Mouse (Mus musculus) kidney, adult 11 months (tissue): Measurements from ENCODE around the gene Got2.

ENCODE experiments used
- DNase-seq: peaks from one replicate; pipeline ENCODE4 v3.0.0; 2022

The Got2 gene

GRCm38 (mm10) chr8:95888285-95889136 is at the start of gene Got2:
Gene Got2, minus strand, starts transcription at chr8:95888547.
- peak; percentile 88 for DNase-seq

GRCm38 (mm10) chr8:95932841-95933240 is 44.5 kb upstream of the Got2 start:
- no peak for DNase-seq

- no peak for DNase-seq
These were observed 41.5 kb upstream of the Got2 start for GRCm38 (mm10) chr8:95929821-95930220.

GRCm38 (mm10) chr8:95916106-95916505 is 27.8 kb upstream of the Got2 start:
- DNase-seq = peak; percentile 28

GRCm38 (mm10) chr8:95914905-95915643 is 26.7 kb upstream of the Got2 start:
- DNase-seq = peak; percentile 51

GRCm38 (mm10) chr8:95911240-95911639 is 22.9 kb upstream of the Got2 start:
- no peak for DNase-seq

GRCm38 (mm10) chr8:95907885-95908284 is 19.5 kb upstream of the Got2 start:
- DNase-seq = no peak

GRCm38 (mm10) chr8:95906738-95907137 is 18.4 kb upstream of the Got2 start:
- no peak for DNase-seq

- no peak for DNase-seq
These were observed 13.5 kb upstream of the Got2 start for GRCm38 (mm10) chr8:95901864-95902263.

GRCm38 (mm10) chr8:95893701-95894100 is 5.4 kb upstream of the Got2 start:
- no peak for DNase-seq

GRCm38 (mm10) chr8:95887578-95888284 is 616 bp downstream of the Got2 start:
- DNase-seq = peak; percentile 91

GRCm38 (mm10) chr8:95886647-95887577 is 1.4 kb downstream of the Got2 start:
- DNase-seq = peak; percentile 50

GRCm38 (mm10) chr8:95885966-95886365 is 2.4 kb downstream of the Got2 start:
- peak; percentile 30 for DNase-seq

- no peak for DNase-seq
These were observed 3.0 kb downstream of the Got2 start for GRCm38 (mm10) chr8:95885271-95885841.

GRCm38 (mm10) chr8:95884491-95884890 is 3.9 kb downstream of the Got2 start:
- DNase-seq = peak; percentile 72

GRCm38 (mm10) chr8:95882191-95882590 is 6.2 kb downstream of the Got2 start:
- DNase-seq = no peak

GRCm38 (mm10) chr8:95881576-95881975 is 6.8 kb downstream of the Got2 start:
- peak; percentile 19 for DNase-seq

- DNase-seq = no peak
These were observed 8.5 kb downstream of the Got2 start for GRCm38 (mm10) chr8:95879823-95880222.

GRCm38 (mm10) chr8:95878176-95878962 is 10.0 kb downstream of the Got2 start:
- DNase-seq = peak; percentile 29

- no peak for DNase-seq
These were observed 13.1 kb downstream of the Got2 start for GRCm38 (mm10) chr8:95875270-95875669.

- no peak for DNase-seq
These were observed 16.7 kb downstream of the Got2 start for GRCm38 (mm10) chr8:95871690-95872089.
